In the genomic region with DNA sequence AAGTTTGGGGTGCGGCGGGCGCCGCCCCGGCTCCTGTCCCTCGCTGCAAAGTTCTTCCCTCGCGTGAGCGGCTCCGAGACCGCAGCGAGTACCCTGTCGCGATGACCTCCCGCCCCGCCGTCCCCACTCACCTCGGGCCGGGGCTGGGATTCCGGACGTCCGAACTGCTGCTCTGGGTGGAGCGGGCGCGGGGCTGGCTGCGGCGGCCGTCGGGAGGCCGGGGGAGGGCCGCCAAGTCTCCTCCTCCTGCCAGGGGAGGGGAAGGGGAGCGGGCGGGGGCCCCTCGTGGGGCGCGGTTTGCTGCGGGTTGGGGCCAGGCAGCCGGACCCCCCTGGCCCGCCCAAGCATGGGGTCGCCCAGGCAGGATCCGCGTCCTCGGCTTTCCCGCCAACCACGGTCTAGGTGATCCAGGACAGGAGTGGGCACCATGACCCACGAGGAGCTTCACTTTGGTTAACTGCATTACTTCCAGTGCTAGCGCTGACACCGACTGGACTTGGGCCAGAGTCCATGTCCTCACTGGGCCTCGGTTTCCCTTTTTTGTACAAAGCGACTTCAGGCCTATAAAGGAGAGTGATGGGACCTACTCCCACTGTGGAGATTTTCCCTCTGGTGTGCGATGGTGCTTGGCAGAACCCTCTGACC, we compare ENCODE assay signal across 7 mouse cellular contexts. TPM values are rescaled to one million over a fixed set of nuclear protein-coding genes. Genes with fewer than 3 reads are reported as not detected.
A peak's percentile ranks its signal among the peaks of the same experiment; 100 is the strongest.
DNase-seq lines count a peak whose midpoint lies in the region; ATAC-seq and TF ChIP-seq lines count a peak whose summit lies in the region.

A gene (minus strand): TSS at position 248 of the 645 bp plus-strand sequence.

- H3K4me1 ChIP-seq in intestine, postnatal 0 days (replicated peaks; ENCODE audit: control insufficient read depth, insufficient read depth, low read length), result peaks cover 5% of the 10 kb centered on the region; the same call in 1 of the 2 replicates
- peaks cover 22% of the 10 kb centered on the region; the same call in 1 of the 2 replicates for H3K4me1 ChIP-seq in lung, postnatal 0 days (ENCODE audit: insufficient read depth, low read depth, low read length)
- peaks cover 52% of the 10 kb centered on the region for H3K4me1 ChIP-seq in stomach, embryonic 16.5 days (ENCODE audit: control insufficient read depth, insufficient read depth, low read length)

- no peak for TF ChIP-seq CTCF in intestine, postnatal 0 days (IDR thresholded peaks at IDR 0.05; ENCODE audit: low read depth)
- TF ChIP-seq CTCF in lung, postnatal 0 days (IDR thresholded peaks at IDR 0.05), result no peak

- 5% methylated on average over 48 of the region's 51 CpGs for WGBS in intestine, postnatal 0 days
- WGBS in lung, postnatal 0 days, result 2% methylated on average over 33 of the region's 51 CpGs
- WGBS in stomach, embryonic 16.5 days, result 3% methylated on average over 48 of the region's 51 CpGs

- no peak for TF ChIP-seq EP300 in lung, postnatal 0 days (IDR thresholded peaks at IDR 0.05)

- peak; percentile 34 for ATAC-seq in intestine, postnatal 0 days
- ATAC-seq in lung, postnatal 0 days, result peak; percentile 62
- peak; percentile 71 for ATAC-seq in stomach, embryonic 16.5 days (ENCODE audit: insufficient read depth, low FRiP score)

- H3K9ac ChIP-seq in intestine, postnatal 0 days (ENCODE audit: low read depth, low read length), result peak within 1 kb of the TSS; percentile 63
- H3K9ac ChIP-seq in lung, postnatal 0 days (replicated peaks; ENCODE audit: low read depth), result peak within 1 kb of the TSS; percentile 78
- H3K9ac ChIP-seq in stomach, embryonic 16.5 days (ENCODE audit: low read length), result peak within 1 kb of the TSS; percentile 91

- H3K9me3 ChIP-seq in intestine, postnatal 0 days (ENCODE audit: control insufficient read depth), result no peaks in the 10 kb centered on the region
- H3K9me3 ChIP-seq in lung, postnatal 0 days (ENCODE audit: low read length), result no peaks in the 10 kb centered on the region
- H3K9me3 ChIP-seq in stomach, embryonic 16.5 days (replicated peaks; ENCODE audit: control insufficient read depth, low read length), result no peaks in the 10 kb centered on the region

- peak within 1 kb of the TSS; percentile 76 for H3K4me3 ChIP-seq in intestine, postnatal 0 days (ENCODE audit: low read depth, low read length)
- peak within 1 kb of the TSS; percentile 84 for H3K4me3 ChIP-seq in lung, postnatal 0 days (ENCODE audit: low read depth, low read length)
- peak within 1 kb of the TSS; percentile 66 for H3K4me3 ChIP-seq in stomach, embryonic 16.5 days (replicated peaks; ENCODE audit: low read length)

- peak within 1 kb of the TSS; percentile 71 for H3K27ac ChIP-seq in intestine, postnatal 0 days (ENCODE audit: low read depth, low read length)
- peak within 1 kb of the TSS; percentile 71 for H3K27ac ChIP-seq in lung, postnatal 0 days (ENCODE audit: low read length)
- H3K27ac ChIP-seq in stomach, embryonic 16.5 days (ENCODE audit: low read length), result peak within 1 kb of the TSS; percentile 81

- H3K36me3 ChIP-seq in intestine, postnatal 0 days (ENCODE audit: control insufficient read depth, insufficient read depth), result peaks cover 4% of the 10 kb centered on the region; the same call in 1 of the 2 replicates
- no peaks in the 10 kb centered on the region for H3K36me3 ChIP-seq in lung, postnatal 0 days (ENCODE audit: insufficient read depth, low read length)
- 0 out of 2 replicates have a peak, but pooled peaks cover under 1% of the 10 kb centered on the region for H3K36me3 ChIP-seq in stomach, embryonic 16.5 days (ENCODE audit: control insufficient read depth, insufficient read depth, low read length)

- peaks cover 4% of the 10 kb centered on the region; the same call in 1 of the 2 replicates for H3K27me3 ChIP-seq in intestine, postnatal 0 days (replicated peaks; ENCODE audit: control insufficient read depth, insufficient read depth, low read length)
- no peaks in the 10 kb centered on the region for H3K27me3 ChIP-seq in lung, postnatal 0 days (replicated peaks; ENCODE audit: insufficient read depth, low read length)
- no peaks in the 10 kb centered on the region for H3K27me3 ChIP-seq in stomach, embryonic 16.5 days (ENCODE audit: control insufficient read depth, insufficient read depth, low read length)

- peak within 1 kb of the TSS; percentile 88 for H3K4me2 ChIP-seq in intestine, postnatal 0 days (replicated peaks; ENCODE audit: low read depth)
- H3K4me2 ChIP-seq in lung, postnatal 0 days (replicated peaks; ENCODE audit: low read depth, low read length), result peak within 1 kb of the TSS; percentile 83
- H3K4me2 ChIP-seq in stomach, embryonic 16.5 days (ENCODE audit: low read depth, low read length), result peak within 1 kb of the TSS; percentile 82

- DNase-seq in MN1 (ENCODE audit: low spot score), result peak; percentile 58
- peak; percentile 66 to 80 for DNase-seq in adrenal gland, postnatal 36 days
- DNase-seq in gastrocnemius, postnatal 4 days (ENCODE audit: low spot score in 2 of 2), result peak; percentile 77 to 81
- no peak for DNase-seq in lung, postnatal 0 days (ENCODE audit: low spot score)
- DNase-seq in frontal cortex, adult 2 months (ENCODE audit: extremely low spot score in 1 of 2, low spot score in 1 of 2), result no peak

RNA-seq across cellular contexts. Expression of the gene that starts here (rescaled TPM):
- 1 to 10 TPM; 7.6 to 8.6 TPM for total RNA-seq in adrenal gland, postnatal 36 days (2021)
- 10 to 100 TPM; 23.9 to 24.5 TPM for total RNA-seq in gastrocnemius, postnatal 4 days (2021)
- polyA plus RNA-seq in intestine, postnatal 0 days (2015; fragmentation: Nextera tagmentation; extraction: Ambion mirVana), result 7.2 and 7.7 TPM in 2 replicates
- 14.6 and 17.2 TPM in 2 replicates for polyA plus RNA-seq in lung, postnatal 0 days (2015; fragmentation: Nextera tagmentation; extraction: Ambion mirVana)
- 10.9 and 14.8 TPM in 2 replicates for polyA plus RNA-seq in stomach, embryonic 16.5 days (2015; fragmentation: Nextera tagmentation; extraction: Ambion mirVana)
- polyA plus RNA-seq in frontal cortex, adult 2 months (2012; rRNA removed), result 2.9 and 3.1 TPM in 2 replicates

Comparison
In these comparisons a context has a peak if more than half of its experiments do, and no peak if none do; other contexts are left out.
1. DNase-seq: peak in MN1 (single experiment), adrenal gland, postnatal 36 days (2 of 2) and gastrocnemius, postnatal 4 days (2 of 2); none in lung, postnatal 0 days (single experiment) and frontal cortex, adult 2 months (0 of 2).
2. Peak in every context shown above with its lines, with median percentiles within 50 percentile points of each other: ATAC-seq, H3K27ac ChIP-seq, H3K4me2 ChIP-seq, H3K4me3 ChIP-seq and H3K9ac ChIP-seq.